Mouse (Mus musculus) heart, embryonic 14.5 days (tissue): ENCODE data around the gene Samd13. TPM values are rescaled to one million over a fixed set of nuclear protein-coding genes. Genes with fewer than 3 reads are reported as not detected.

Experiments used
- ATAC-seq: fragments of 200-750 bp; cut with Nextera tagmentation; 2 replicates; pipeline ENCODE4 v1.8.0; 2017; ENCODE audit warnings: low read depth, moderate TSS enrichment; ENCODE audit not compliant: insufficient number of reproducible peaks, insufficient read depth, low FRiP score
- H3K27ac ChIP-seq, 2 experiments: fragments of 200-500 bp in 1 of 2; fragments of 300-500 bp in 1 of 2; sonication (generic) in 1 of 2; replicated peaks in 1 of 2; 2 replicates each; pipeline ENCODE4 v1.5.1; 2012 to 2014; ENCODE audit warnings: low read depth in 2 of 2, low read length in 2 of 2, control low read depth in 1 of 2, mild to moderate bottlenecking in 1 of 2, mixed read lengths in 1 of 2; ENCODE audit not compliant: control insufficient read depth in 1 of 2, insufficient read depth in 1 of 2
- H3K27me3 ChIP-seq: fragments of 300-500 bp; sonication (generic); 2 replicates; pipeline ENCODE4 v1.6.1; 2014; ENCODE audit warnings: mild to moderate bottlenecking, low read length, control low read depth; ENCODE audit not compliant: control insufficient read depth, insufficient read depth
- H3K36me3 ChIP-seq: fragments of 300-500 bp; sonication (generic); 2 replicates; pipeline ENCODE4 v1.6.1; 2014; ENCODE audit warnings: mild to moderate bottlenecking, control low read depth, low read length, mixed read lengths; ENCODE audit not compliant: control insufficient read depth, insufficient read depth
- H3K4me1 ChIP-seq, 2 experiments: fragments of 200-500 bp in 1 of 2; fragments of 300-500 bp in 1 of 2; sonication (generic) in 1 of 2; 2 replicates each; pipeline ENCODE4 v1.6.1; 2012 to 2014; ENCODE audit warnings: low read length in 2 of 2, control low read depth in 1 of 2, mixed read lengths in 1 of 2; ENCODE audit not compliant: control insufficient read depth in 2 of 2, insufficient read depth in 2 of 2
- H3K4me2 ChIP-seq: fragments of 300-500 bp; sonication (generic); 2 replicates; pipeline ENCODE4 v1.6.1; 2014; ENCODE audit warnings: mild to moderate bottlenecking, low read length
- H3K4me3 ChIP-seq, 2 experiments: fragments of 200-500 bp in 1 of 2; fragments of 300-500 bp in 1 of 2; sonication (generic) in 1 of 2; 2 replicates each; pipeline ENCODE4 v1.5.1; 2012 to 2014; ENCODE audit warnings: low read length in 2 of 2, mild to moderate bottlenecking in 2 of 2, control low read depth in 1 of 2, low read depth in 1 of 2, moderate library complexity in 1 of 2; ENCODE audit not compliant: control insufficient read depth in 1 of 2, insufficient read depth in 1 of 2
- H3K9ac ChIP-seq: fragments of 300-500 bp; sonication (generic); 2 replicates; pipeline ENCODE4 v1.6.1; 2014; ENCODE audit warnings: mild to moderate bottlenecking, low read length
- H3K9me3 ChIP-seq: fragments of 300-500 bp; sonication (generic); 2 replicates; pipeline ENCODE4 v1.6.1; 2016; ENCODE audit warnings: low read length, control low read depth; ENCODE audit not compliant: control insufficient read depth
- WGBS: fragments of 180-500 bp; shearing (Covaris S2); extraction: QIAGEN DNeasy Blood & Tissue Kit; methylation state at CpG from one replicate; pipeline ENCODE4 v1.1.7; 2014; 5-methylcytosine and 5-hydroxymethylcytosine counted together
- polyA plus RNA-seq: library from polyadenylated mRNA; unstranded; fragments of >200 nt; fragmentation: Nextera tagmentation; extraction: Ambion mirVana; gene quantifications from 2 replicates; pipeline ENCODE4 v1.2.1, GENCODE M21; 2014

Gene Samd13
- polyA plus RNA-seq, result 1.8 and 3.1 TPM in 2 replicates

GRCm38 (mm10) chr3:146684811-146685675, at the start of gene Samd13:
TSS of gene Samd13 (minus strand) at chr3:146685592.
- 2% methylated on average over 50 of the region's 50 CpGs for WGBS
- Histone ChIP-seq H3K4me3 (peak within 1 kb of the TSS; percentile 57 to 67), H3K9me3 (no peaks in the 10 kb centered on the region), H3K4me1 (peaks cover 19 to 35% of the 10 kb centered on the region in 2 experiments), H3K4me2 (peak within 1 kb of the TSS; percentile 98), H3K36me3 (no peaks in the 10 kb centered on the region), H3K9ac (peak within 1 kb of the TSS; percentile 85), H3K27me3 (no peaks in the 10 kb centered on the region), H3K27ac (peak within 1 kb of the TSS; percentile 17 to 37; a peak in 2 of 4 replicates)
- peak; percentile 72 for ATAC-seq

DNA sequence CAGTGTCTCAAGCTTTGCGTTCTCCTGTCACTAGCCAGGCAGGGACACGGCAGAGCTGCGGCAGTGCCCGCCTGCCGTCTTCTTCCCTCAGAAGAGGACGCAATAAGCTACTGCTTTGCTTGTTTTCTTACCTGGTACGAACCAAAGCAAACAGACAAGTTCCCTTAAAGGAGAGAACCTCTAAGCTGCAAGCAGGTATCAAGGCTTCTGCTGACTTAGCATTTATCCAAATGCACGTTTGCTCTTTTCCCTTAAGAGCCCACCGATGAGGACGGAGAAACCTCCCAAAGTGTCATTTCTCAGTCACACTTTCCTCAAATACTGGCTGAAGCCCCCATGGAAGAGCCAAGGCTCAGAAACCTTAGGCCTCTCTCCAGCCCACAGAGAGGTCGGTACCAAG, 46.1 kb upstream of the Samd13 start:
- no peak for ATAC-seq
- peaks cover 9 to 28% of the 10 kb centered on the region in 2 experiments for H3K4me1 ChIP-seq
- no peak overlapping the region for H3K27ac ChIP-seq
- H3K9me3 ChIP-seq, result no peaks in the 10 kb centered on the region
- peaks cover 56% of the 10 kb centered on the region for H3K36me3 ChIP-seq
- no peaks in the 10 kb centered on the region for H3K27me3 ChIP-seq
- no peak overlapping the region; the same call in 1 of the 2 replicates for H3K9ac ChIP-seq
- no peak overlapping the region for H3K4me2 ChIP-seq
- H3K4me3 ChIP-seq, result no peak overlapping the region
- WGBS, result 72% methylated on average over 11 of the region's 11 CpGs

DNA sequence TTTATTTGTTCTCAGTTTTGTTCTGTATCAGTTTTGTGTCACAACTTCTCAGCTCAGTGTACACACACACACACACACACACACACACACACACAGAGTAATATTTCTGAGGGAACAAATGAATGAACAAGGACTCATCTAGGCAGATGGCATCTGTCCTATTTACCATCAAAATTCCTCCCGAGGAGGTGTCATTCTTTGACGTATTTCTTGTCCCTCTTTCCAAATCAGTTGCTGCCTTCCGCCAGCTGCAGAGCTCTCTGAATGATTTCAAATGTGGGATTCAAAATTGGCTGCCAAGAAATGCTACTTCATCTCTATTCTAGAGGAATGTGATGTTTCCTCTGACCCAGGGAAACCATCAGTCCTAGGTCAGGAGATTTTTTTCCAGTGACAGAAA, 37.6 kb upstream of the Samd13 start:
- no peak for ATAC-seq
- Histone ChIP-seq H3K27me3 (no peaks in the 10 kb centered on the region), H3K4me1 (no peaks in the 10 kb centered on the region), H3K36me3 (peaks cover 7% of the 10 kb centered on the region), H3K27ac (no peak overlapping the region), H3K4me2 (no peak overlapping the region), H3K4me3 (no peak overlapping the region), H3K9me3 (peaks cover 6% of the 10 kb centered on the region; the same call in 1 of the 2 replicates), H3K9ac (no peak overlapping the region)
- 61% methylated on average over 3 of the region's 3 CpGs for WGBS

DNA sequence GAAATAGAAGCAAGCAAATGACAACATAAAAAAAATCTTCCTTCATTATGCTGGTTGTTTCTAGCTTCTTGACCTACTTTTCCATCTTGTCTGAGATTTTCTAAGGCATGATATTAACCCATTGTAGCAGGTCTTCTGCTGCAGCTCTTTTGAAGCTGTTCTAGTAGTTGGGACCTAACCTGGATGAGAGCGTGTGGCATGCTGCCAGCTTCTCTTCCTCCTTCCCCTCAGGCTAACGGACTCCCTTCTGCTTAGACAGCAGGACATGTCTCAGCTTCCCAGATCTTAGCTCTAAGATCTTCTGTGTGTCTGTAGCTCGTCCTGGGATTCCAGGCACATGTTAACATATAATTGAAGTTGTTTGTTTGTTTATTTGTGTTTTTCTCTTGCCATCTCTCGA, 34.3 kb upstream of the Samd13 start:
- H3K27ac ChIP-seq, result no peak overlapping the region
- no peaks in the 10 kb centered on the region for H3K4me1 ChIP-seq
- H3K4me2 ChIP-seq, result no peak overlapping the region
- WGBS, result 65% methylated on average over 4 of the region's 4 CpGs
- no peaks in the 10 kb centered on the region for H3K27me3 ChIP-seq
- no peak overlapping the region for H3K4me3 ChIP-seq
- ATAC-seq, result no peak
- no peaks in the 10 kb centered on the region for H3K36me3 ChIP-seq
- H3K9me3 ChIP-seq, result no peaks in the 10 kb centered on the region
- H3K9ac ChIP-seq, result no peak overlapping the region

DNA sequence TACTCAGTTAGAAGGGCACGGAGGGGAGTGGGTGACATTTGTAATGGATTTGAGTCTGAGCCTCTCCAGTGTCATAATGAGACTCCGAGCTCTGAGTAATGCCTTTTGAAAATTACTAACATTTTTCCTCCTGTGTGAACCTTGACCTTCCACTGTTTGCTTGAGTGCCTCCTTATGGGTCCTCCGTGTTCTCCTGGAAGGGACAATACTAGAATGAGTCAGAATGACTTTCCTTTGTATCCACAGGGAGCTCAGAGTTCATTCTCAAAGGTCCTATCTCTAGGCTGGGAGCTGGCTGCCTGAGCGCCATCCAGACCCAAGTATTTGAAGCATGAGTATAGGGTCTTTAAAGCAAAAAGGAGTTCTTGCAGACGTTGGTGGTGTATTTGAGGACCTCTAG, 32.9 kb upstream of the Samd13 start:
- no peaks in the 10 kb centered on the region for H3K36me3 ChIP-seq
- WGBS, result 67% methylated on average over 5 of the region's 5 CpGs

GRCm38 (mm10) chr3:146712305-146712704, 26.9 kb upstream of the Samd13 start:
- H3K4me2 ChIP-seq, result no peak overlapping the region
- no peak overlapping the region for H3K9ac ChIP-seq
- peaks cover 4 to 7% of the 10 kb centered on the region in 2 experiments for H3K4me1 ChIP-seq
- WGBS, result 74% methylated on average over 7 of the region's 7 CpGs
- H3K27ac ChIP-seq, result no peak overlapping the region
- H3K4me3 ChIP-seq, result no peak overlapping the region
- H3K36me3 ChIP-seq, result no peaks in the 10 kb centered on the region
- 0 out of 2 replicates have a peak, but pooled peaks cover under 1% of the 10 kb centered on the region for H3K9me3 ChIP-seq
- no peaks in the 10 kb centered on the region for H3K27me3 ChIP-seq
- no peak for ATAC-seq

More for the DNA sequence above, 32.9 kb upstream of the Samd13 start:
- Histone ChIP-seq H3K4me1 (no peaks in the 10 kb centered on the region), H3K4me2 (no peak overlapping the region), H3K27me3 (no peaks in the 10 kb centered on the region), H3K4me3 (no peak overlapping the region), H3K27ac (no peak overlapping the region), H3K9ac (no peak overlapping the region), H3K9me3 (no peaks in the 10 kb centered on the region)
- no peak for ATAC-seq

DNA sequence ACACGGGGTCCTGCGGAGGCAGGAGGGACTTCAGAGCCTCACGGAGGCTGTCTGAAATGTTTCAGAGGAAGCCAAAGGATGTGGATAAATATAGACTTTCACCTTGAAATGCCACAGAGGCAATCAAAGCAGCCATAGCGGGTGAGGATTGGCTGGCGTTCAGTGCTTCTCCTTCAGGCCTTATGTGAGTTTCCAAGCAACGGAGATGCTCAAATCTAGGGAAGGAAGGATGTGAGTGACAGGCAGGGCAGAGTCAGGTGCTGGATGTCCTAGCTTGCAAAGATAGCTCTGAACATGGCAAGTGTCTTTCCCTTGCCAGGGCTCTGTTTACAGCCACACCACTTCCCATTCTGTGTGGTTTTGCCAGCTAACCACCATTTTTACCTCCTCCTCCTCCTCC, 26.2 kb upstream of the Samd13 start:
- no peak overlapping the region for H3K4me3 ChIP-seq
- no peak for ATAC-seq
- no peak overlapping the region for H3K27ac ChIP-seq
- H3K4me1 ChIP-seq, result peaks cover 4 to 7% of the 10 kb centered on the region in 2 experiments
- H3K27me3 ChIP-seq, result no peaks in the 10 kb centered on the region
- no peaks in the 10 kb centered on the region for H3K36me3 ChIP-seq
- H3K4me2 ChIP-seq, result no peak overlapping the region
- H3K9me3 ChIP-seq, result 0 out of 2 replicates have a peak, but pooled peaks cover 2% of the 10 kb centered on the region
- no peak overlapping the region for H3K9ac ChIP-seq
- 19% methylated on average over 6 of the region's 6 CpGs for WGBS
